Mouse (Mus musculus) heart, adult 2 months (tissue): ENCODE measurements at regions not wholly inside any gene's neighbourhood (a gene's known extent, or its start where the extent isn't known, plus 50 kb on each side); places are given as distances from the start of the nearest gene placed in this dataset.

Source experiments
- EP300 ChIP-seq: fragments of 200-500 bp; IDR thresholded peaks from 2 replicates; pipeline ENCODE4 v1.6.1; 2011; ENCODE audit warnings: low read depth, low read length, control low read depth; ENCODE audit not compliant: insufficient read depth
- POLR2A ChIP-seq: fragments of 200-500 bp; IDR thresholded peaks from 2 replicates; pipeline ENCODE4 v1.6.1; 2011; ENCODE audit warnings: mild to moderate bottlenecking, low read depth, low read length, control low read depth; ENCODE audit not compliant: insufficient read depth

- no peak for TF ChIP-seq EP300
- TF ChIP-seq POLR2A = no peak
These were observed 124.5 kb upstream of the Prl start for GRCm38 (mm10) chr13:26932695-26933438.
